Mouse (Mus musculus) embryonic facial prominence, embryonic 15.5 days (tissue): ENCODE measurements at regions not wholly inside any gene's neighbourhood (a gene's known extent, or its start where the extent isn't known, plus 50 kb on each side); places are given as distances from the start of the nearest gene placed in this dataset.
"Not testable (repeated sequence)": the region's sequence is repeated elsewhere in the genome, so short reads cannot be mapped to it uniquely, and the experiment has no call there.

Source experiments
- ATAC-seq: fragments of 200-750 bp; cut with Nextera tagmentation; 2 replicates; pipeline ENCODE4 v1.8.0; 2017; ENCODE audit warnings: low read depth, moderate TSS enrichment; ENCODE audit not compliant: insufficient number of reproducible peaks, low FRiP score, low TSS enrichment
- H3K27ac ChIP-seq: fragments of 300-500 bp; sonication (generic); replicated peaks from 2 replicates; pipeline ENCODE4 v1.5.1; 2015; ENCODE audit warnings: mild to moderate bottlenecking, inconsistent platforms
- H3K27me3 ChIP-seq: fragments of 300-500 bp; sonication (generic); 2 replicates; pipeline ENCODE4 v1.6.1; 2015; ENCODE audit warnings: inconsistent platforms
- H3K36me3 ChIP-seq: fragments of 300-500 bp; sonication (generic); 2 replicates; pipeline ENCODE4 v1.6.1; 2015; ENCODE audit warnings: mild to moderate bottlenecking, inconsistent platforms
- H3K4me1 ChIP-seq: fragments of 300-500 bp; sonication (generic); 2 replicates; pipeline ENCODE4 v1.6.1; 2015; ENCODE audit warnings: inconsistent platforms
- H3K4me2 ChIP-seq: fragments of 300-500 bp; sonication (generic); replicated peaks from 2 replicates; pipeline ENCODE4 v1.6.1; 2015; ENCODE audit warnings: mild to moderate bottlenecking, inconsistent platforms
- H3K4me3 ChIP-seq: fragments of 300-500 bp; sonication (generic); replicated peaks from 2 replicates; pipeline ENCODE4 v1.5.1; 2015; ENCODE audit warnings: mild to moderate bottlenecking, inconsistent platforms
- H3K9ac ChIP-seq: fragments of 300-500 bp; sonication (generic); 2 replicates; pipeline ENCODE4 v1.6.1; 2015; ENCODE audit warnings: inconsistent platforms
- H3K9me3 ChIP-seq: fragments of 300-500 bp; sonication (generic); replicated peaks from 2 replicates; pipeline ENCODE4 v1.6.1; 2016; ENCODE audit warnings: inconsistent platforms
- WGBS: fragments of 180-500 bp; shearing (Covaris S2); methylation state at CpG from one replicate; pipeline ENCODE4 v1.1.7; 2015; 5-methylcytosine and 5-hydroxymethylcytosine counted together

- Histone ChIP-seq H3K9ac (no peak overlapping the region), H3K27ac (no peak overlapping the region), H3K4me3 (no peak overlapping the region), H3K36me3 (no peaks in the 10 kb centered on the region), H3K4me2 (no peak overlapping the region), H3K27me3 (no peaks in the 10 kb centered on the region), H3K9me3 (no peaks in the 10 kb centered on the region), H3K4me1 (0 out of 2 replicates have a peak, but pooled peaks cover 12% of the 10 kb centered on the region)
- no peak for ATAC-seq
- 86% methylated on average over 3 of the region's 3 CpGs for WGBS
Observed at GRCm38 (mm10) chr1:181262496-181262895, 50.7 kb upstream of the Wdr26 start.

GRCm38 (mm10) chr1:181263216-181263615, 51.4 kb upstream of the Wdr26 start:
- no peaks in the 10 kb centered on the region for H3K36me3 ChIP-seq
- ATAC-seq: no peak
- no peaks in the 10 kb centered on the region for H3K27me3 ChIP-seq
- WGBS: 95% methylated on average over 10 of the region's 10 CpGs
- no peak overlapping the region for H3K9ac ChIP-seq
- no peak overlapping the region for H3K4me3 ChIP-seq
- H3K27ac ChIP-seq: no peak overlapping the region
- H3K9me3 ChIP-seq: no peaks in the 10 kb centered on the region
- H3K4me2 ChIP-seq: no peak overlapping the region
- 0 out of 2 replicates have a peak, but pooled peaks cover 6% of the 10 kb centered on the region for H3K4me1 ChIP-seq

GRCm38 (mm10) chr1:181270469-181270868, 58.7 kb upstream of the Wdr26 start:
- not testable (repeated sequence) for H3K9me3 ChIP-seq, H3K36me3 ChIP-seq, ATAC-seq, H3K4me2 ChIP-seq, H3K27me3 ChIP-seq, H3K4me1 ChIP-seq, H3K27ac ChIP-seq, H3K9ac ChIP-seq, H3K4me3 ChIP-seq
- 96% methylated on average over 10 of the region's 15 CpGs for WGBS

- WGBS: 75% methylated on average over 5 of the region's 5 CpGs
- Histone ChIP-seq H3K36me3 (no peaks in the 10 kb centered on the region), H3K27ac (no peak overlapping the region), H3K4me3 (no peak overlapping the region), H3K9me3 (no peaks in the 10 kb centered on the region), H3K27me3 (no peaks in the 10 kb centered on the region), H3K4me1 (no peaks in the 10 kb centered on the region), H3K4me2 (no peak overlapping the region), H3K9ac (no peak overlapping the region)
- ATAC-seq: no peak
Observed at GRCm38 (mm10) chr1:181271164-181271563, 59.4 kb upstream of the Wdr26 start.

GRCm38 (mm10) chr1:181271821-181272220, 60.0 kb upstream of the Wdr26 start:
- 88% methylated on average over 6 of the region's 6 CpGs for WGBS
- ATAC-seq: no peak
- no peaks in the 10 kb centered on the region for H3K36me3 ChIP-seq
- no peak overlapping the region for H3K27ac ChIP-seq
- no peak overlapping the region for H3K4me3 ChIP-seq
- no peak overlapping the region for H3K4me2 ChIP-seq
- no peak overlapping the region for H3K9ac ChIP-seq
- H3K4me1 ChIP-seq: no peaks in the 10 kb centered on the region
- H3K9me3 ChIP-seq: no peaks in the 10 kb centered on the region
- H3K27me3 ChIP-seq: no peaks in the 10 kb centered on the region

GRCm38 (mm10) chr1:181272622-181273296, 61.0 kb upstream of the Wdr26 start:
- Histone ChIP-seq H3K36me3 (no peaks in the 10 kb centered on the region), H3K9ac (no peak overlapping the region), H3K9me3 (no peaks in the 10 kb centered on the region), H3K4me2 (peak overlapping the region; percentile 24; the same call in 1 of the 2 replicates), H3K27ac (no peak overlapping the region), H3K4me1 (no peaks in the 10 kb centered on the region), H3K27me3 (no peaks in the 10 kb centered on the region), H3K4me3 (no peak overlapping the region)
- ATAC-seq: peak; percentile 90
- WGBS: 5% methylated on average over 20 of the region's 20 CpGs

GRCm38 (mm10) chr1:181273540-181274204, 61.9 kb upstream of the Wdr26 start:
- no peaks in the 10 kb centered on the region for H3K4me1 ChIP-seq
- H3K4me3 ChIP-seq: no peak overlapping the region
- no peak overlapping the region for H3K9ac ChIP-seq
- H3K27ac ChIP-seq: no peak overlapping the region
- WGBS: 39% methylated on average over 10 of the region's 10 CpGs
- no peak for ATAC-seq
- H3K36me3 ChIP-seq: no peaks in the 10 kb centered on the region
- H3K9me3 ChIP-seq: no peaks in the 10 kb centered on the region
- no peaks in the 10 kb centered on the region for H3K27me3 ChIP-seq
- H3K4me2 ChIP-seq: no peak overlapping the region

GRCm38 (mm10) chr1:181280826-181281225, 69.0 kb upstream of the Wdr26 start:
- Histone ChIP-seq H3K36me3 (no peaks in the 10 kb centered on the region), H3K27ac (no peak overlapping the region), H3K9me3 (no peaks in the 10 kb centered on the region), H3K4me3 (no peak overlapping the region), H3K4me2 (no peak overlapping the region), H3K4me1 (peaks cover 3% of the 10 kb centered on the region; the same call in 1 of the 2 replicates), H3K9ac (no peak overlapping the region), H3K27me3 (no peaks in the 10 kb centered on the region)
- no peak for ATAC-seq
- 75% methylated on average over 5 of the region's 5 CpGs for WGBS

- 84% methylated on average over 8 of the region's 8 CpGs for WGBS
- not testable (repeated sequence) for H3K27ac ChIP-seq
Observed at GRCm38 (mm10) chr1:181282986-181283385, 69.4 kb upstream of the Cnih3 start.

GRCm38 (mm10) chr1:181283539-181283938, 68.9 kb upstream of the Cnih3 start:
- H3K9me3 ChIP-seq, H3K4me2 ChIP-seq, H3K36me3 ChIP-seq, H3K27me3 ChIP-seq, H3K9ac ChIP-seq, H3K4me3 ChIP-seq, H3K4me1 ChIP-seq, H3K27ac ChIP-seq, ATAC-seq: not testable (repeated sequence)
- 78% methylated on average over 8 of the region's 8 CpGs for WGBS

More at GRCm38 (mm10) chr1:181282986-181283385, 69.4 kb upstream of the Cnih3 start:
- not testable (repeated sequence) for ATAC-seq, H3K27me3 ChIP-seq, H3K4me1 ChIP-seq, H3K4me3 ChIP-seq, H3K9ac ChIP-seq, H3K9me3 ChIP-seq, H3K36me3 ChIP-seq, H3K4me2 ChIP-seq

GRCm38 (mm10) chr1:181284301-181285197, 67.9 kb upstream of the Cnih3 start:
- Histone ChIP-seq H3K4me2 (peak overlapping the region; percentile 8; the same call in 1 of the 2 replicates), H3K9ac (no peak overlapping the region), H3K36me3 (no peaks in the 10 kb centered on the region), H3K27ac (peak overlapping the region; percentile 51; the same call in 1 of the 2 replicates), H3K9me3 (no peaks in the 10 kb centered on the region), H3K4me3 (no peak overlapping the region), H3K4me1 (peaks cover 7% of the 10 kb centered on the region; the same call in 1 of the 2 replicates), H3K27me3 (no peaks in the 10 kb centered on the region)
- peak; percentile 70 for ATAC-seq
- WGBS: 71% methylated on average over 10 of the region's 10 CpGs
